Mouse (Mus musculus): ENCODE results near the gene Nup153. TPM values are rescaled to one million over a fixed set of nuclear protein-coding genes. Genes with fewer than 3 reads are reported as not detected.
A peak's percentile ranks its signal among the peaks of the same experiment; 100 is the strongest.

Nup153 gene
- total RNA-seq, 2 experiments from 2014 or later, result 43.7 to 60.4 TPM

DNA sequence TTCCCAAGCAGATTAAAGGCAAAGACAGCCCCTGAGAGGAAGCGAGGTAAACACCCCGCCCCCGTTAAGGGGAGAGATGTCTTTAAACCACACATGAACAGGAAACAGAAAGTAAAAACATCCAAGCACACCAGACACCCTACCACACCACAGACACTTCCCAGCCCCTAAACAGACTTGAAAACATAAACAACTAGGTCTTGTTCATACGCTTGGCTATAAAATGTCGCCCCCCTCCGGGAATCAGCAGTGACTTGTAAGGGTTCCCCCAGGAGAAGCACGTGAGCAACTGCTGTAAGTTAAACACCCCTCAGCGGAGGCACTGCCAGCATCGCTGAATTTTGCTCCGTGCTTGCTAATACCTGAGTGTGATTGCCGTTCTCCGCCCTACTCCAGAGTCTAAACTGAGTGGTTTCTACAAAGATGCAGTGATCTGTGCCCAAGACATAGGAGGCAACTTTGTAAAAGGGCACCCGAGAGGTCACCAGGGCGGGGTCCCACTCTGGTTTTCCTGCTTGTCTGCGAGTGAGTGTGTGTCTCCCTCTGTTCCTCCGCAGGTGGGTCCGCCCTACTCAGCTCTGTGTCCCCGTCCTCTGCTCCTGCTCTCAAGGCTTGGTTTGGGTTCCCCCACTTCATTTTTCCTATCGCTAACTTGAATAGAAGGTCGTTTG lies 8.2 kb upstream of the Nup153 start:
- intact Hi-C loops (cut with DNase I), result no loop called here
- peak; percentile 12 to 37 for DNase-seq (ENCODE audit: low spot score in 2 of 2)

DNA sequence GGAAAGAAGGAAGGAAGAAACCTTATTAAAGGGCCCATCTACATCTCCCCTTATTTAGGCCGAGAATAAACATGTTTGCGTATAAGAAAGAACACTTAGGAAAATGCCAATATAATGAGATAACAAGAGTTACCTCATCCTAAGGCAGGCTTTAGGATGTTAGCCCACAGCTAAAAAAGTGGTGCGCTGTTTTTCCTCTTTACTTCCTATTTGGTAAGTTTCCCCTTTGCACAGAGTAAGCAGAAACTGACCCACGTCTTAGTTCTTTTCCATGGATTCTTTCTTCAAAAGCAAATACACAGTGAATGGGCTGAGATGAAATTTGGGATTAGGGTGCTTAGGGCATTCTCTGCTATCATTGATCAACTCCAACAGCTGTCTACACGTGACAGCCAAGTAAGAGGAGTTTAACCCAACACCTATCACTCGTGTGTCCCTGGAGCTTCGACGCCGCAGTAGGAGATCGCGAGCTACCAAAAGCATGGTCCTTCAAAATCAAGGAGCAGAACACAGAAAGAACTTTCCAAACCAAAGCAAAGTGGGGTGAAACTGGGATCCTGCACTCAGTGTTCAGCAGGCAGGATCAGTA lies 7.6 kb upstream of the Nup153 start:
- no peak for DNase-seq (ENCODE audit: low spot score in 2 of 2)
- intact Hi-C loops (cut with DNase I), result no loop called here

DNA sequence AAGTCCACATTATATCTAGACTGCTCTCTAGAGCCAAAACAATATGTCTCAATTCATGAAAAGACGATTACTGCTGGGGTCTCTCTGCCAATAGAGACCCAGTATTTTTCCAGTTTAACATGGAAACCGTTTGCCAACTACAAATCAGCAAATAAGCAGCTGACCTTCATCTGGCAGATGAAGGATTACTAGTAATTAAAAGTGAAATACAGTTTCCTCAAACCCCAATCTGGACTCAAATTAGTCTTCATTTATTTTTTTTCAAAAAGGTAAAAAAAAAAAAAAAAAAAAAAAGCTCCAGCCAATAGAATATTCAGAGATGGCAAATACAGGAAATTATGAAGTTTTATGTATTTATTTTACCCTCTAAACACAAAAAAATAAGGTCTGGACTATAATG lies 2.3 kb upstream of the Nup153 start:
- DNase-seq (ENCODE audit: low spot score in 2 of 2), result no peak
- intact Hi-C loops (cut with DNase I), result loop anchor here (5.0 kb wide), 2 partner anchors 67 to 287 kb away; no protein-coding TSS in a partner anchor

DNA sequence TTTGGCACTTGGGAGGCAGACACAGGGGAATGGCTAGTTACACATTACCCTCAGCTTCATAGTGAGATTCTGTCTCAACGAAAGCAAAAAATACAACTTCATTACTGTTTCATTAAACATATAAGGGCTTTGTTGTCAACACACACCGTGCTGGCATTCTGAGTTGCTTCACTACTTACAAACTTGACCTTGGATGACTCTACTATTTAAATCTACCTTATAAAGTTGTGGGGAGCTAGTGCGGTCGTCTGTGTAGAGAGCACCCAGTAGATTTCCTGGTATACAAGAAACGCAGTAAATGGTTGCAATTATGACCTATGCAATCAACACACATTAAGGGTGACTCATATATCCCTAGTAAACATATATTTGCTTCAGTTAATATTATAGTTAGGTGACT lies 671 bp upstream of the Nup153 start:
- intact Hi-C loops (cut with DNase I), result loop anchor here (5.0 kb wide), 2 partner anchors 69 to 289 kb away; no protein-coding TSS in a partner anchor

DNA sequence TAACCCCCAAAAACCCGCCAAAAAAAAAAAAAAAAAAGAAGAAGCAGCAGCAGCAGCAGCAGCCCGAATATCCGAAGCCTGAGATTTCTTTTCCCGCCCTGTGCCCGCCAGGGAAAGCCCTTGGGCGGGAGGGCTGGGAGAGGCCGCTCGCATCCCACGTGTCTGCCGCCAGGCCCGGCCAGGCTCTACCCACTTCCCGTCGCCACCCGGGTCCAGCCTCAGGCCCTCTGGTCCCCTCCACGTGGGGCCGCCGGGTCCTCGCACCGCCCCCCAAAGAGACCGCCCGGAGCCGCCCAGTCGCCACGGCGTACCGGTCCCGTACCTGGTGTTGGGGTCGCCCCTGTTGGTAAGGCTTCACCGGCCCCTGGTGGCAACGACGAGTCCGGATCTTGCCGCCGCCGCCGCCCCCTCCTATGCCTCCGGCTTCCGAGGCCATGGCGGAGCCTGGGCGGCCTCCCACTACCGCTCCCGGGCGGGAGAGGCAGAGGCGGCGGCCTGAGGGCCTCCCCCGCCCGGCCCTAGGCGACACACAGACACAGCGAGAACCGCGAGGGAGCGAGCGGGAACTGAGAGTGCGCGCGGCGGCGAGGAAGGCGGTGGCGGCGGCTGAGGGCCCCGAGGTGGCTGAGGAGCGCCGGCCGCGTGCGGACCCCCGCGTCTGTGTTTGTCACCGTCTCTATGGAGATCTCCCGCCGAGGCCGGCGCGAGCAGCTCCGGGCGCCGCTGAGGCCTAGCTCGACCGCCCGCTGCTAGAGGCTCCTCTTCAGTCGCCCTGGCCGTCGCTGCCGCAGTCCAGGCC lies 503 bp downstream of the Nup153 start:
- DNase-seq (ENCODE audit: low spot score in 2 of 2), result peak; percentile 54 to 55
- intact Hi-C loops (cut with DNase I), result loop anchor here (5.0 kb wide), 2 partner anchors 70 to 290 kb away; no protein-coding TSS in a partner anchor

More for the DNA sequence above, 671 bp upstream of the Nup153 start:
- DNase-seq (ENCODE audit: low spot score in 2 of 2), result peak in 1 of 2 experiments; percentile 14

DNA sequence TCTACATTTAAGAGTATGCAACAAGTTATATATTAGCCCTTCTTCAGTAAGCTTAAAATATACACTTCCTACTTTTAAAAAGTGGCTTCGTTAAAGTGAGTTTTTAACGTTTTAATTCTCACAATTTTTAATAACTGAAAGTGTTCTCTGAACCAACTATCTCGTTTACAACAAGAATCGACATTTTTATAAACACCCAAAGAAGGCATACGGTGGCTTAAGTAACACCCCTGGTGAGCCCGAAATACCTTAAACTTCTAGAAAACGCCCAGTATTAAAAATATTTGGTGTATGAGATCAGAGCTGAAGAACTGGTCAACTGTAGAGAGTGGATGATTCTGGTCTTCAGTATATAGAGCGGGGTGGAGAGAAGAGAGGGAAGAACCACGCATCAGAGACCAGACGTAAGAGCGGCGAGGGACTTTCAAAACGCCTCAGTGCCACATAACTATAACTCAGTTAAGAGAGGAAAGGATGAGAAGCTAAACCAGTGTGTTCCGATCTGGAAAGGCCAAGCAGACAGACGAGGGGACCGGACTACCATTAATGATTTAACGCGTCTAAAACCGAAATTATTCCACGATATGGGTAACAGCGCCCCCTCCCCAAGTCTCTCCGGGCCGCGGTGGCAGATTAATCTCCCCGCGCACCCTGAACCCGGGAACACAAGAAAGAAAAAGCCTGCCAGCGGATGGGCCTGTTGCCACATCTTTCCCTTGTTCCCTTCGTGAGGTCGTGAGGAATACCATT lies 1.3 kb downstream of the Nup153 start:
- DNase-seq (ENCODE audit: low spot score in 2 of 2), result peak in 1 of 2 experiments; percentile 10
- intact Hi-C loops (cut with DNase I), result loop anchor here (5.0 kb wide), 2 partner anchors 71 to 291 kb away; no protein-coding TSS in a partner anchor

DNA sequence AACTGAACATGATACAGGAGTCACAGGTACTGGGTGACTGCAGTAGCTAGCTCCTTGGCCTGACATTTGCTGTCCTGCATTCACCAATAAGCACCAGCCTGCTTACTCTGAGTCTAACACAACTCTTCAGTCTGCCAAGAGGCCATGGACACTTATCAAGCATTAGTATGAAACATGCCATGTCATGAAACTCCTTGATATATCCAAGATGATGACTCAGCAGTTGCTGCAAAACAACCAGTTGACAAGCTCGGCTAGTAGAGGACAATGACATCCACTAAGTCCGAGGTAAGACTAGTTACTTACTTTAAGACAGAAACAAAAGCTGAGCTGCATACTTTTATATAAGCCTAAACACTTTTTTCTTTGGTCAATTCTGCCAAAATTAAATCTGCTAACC lies 2.5 kb downstream of the Nup153 start:
- no peak for DNase-seq (ENCODE audit: low spot score in 2 of 2)
- intact Hi-C loops (cut with DNase I), result loop anchor here (5.0 kb wide), 2 partner anchors 72 to 292 kb away; no protein-coding TSS in a partner anchor

DNA sequence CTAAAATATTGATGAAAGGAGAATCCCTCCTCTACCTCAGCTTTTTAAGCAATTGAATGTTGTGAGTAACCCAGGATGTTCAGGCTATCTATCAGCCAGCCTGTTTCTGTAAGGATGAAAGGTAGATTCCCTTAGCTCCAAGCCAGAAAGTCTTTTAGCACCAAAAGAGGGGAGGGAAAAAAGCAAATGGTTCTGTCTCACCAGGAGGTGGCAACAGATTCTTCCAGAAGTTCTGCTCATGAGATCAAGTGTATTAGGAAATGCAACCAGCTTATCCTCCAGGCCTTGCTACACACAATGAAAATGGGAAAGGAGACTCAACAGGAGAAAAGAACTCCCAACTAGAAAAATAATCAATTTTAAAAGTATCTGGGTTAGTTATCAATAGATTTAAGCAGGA lies 3.4 kb downstream of the Nup153 start:
- DNase-seq (ENCODE audit: low spot score in 2 of 2), result peak in 1 of 2 experiments; percentile 33
- intact Hi-C loops (cut with DNase I), result no loop called here

DNA sequence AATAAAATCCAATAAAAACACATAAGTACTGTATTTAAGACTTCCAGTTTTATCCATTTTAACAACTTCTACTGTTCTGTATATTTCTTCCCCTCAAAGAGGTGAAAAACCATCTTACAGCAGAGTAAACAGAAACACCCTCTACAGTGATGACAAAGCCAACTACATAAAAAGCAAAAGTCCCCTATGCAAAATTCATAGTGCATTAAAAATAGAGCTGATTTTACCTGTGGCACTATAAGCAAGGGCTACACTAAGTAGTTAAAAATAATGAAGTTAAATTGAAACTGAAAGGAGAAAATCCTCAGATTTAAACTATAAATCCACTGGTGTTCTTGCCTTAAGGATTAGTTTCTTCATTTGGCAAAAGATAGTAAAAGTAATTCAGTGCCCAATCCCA lies 6.7 kb downstream of the Nup153 start:
- intact Hi-C loops (cut with DNase I), result no loop called here
- DNase-seq (ENCODE audit: low spot score in 2 of 2), result no peak

DNA sequence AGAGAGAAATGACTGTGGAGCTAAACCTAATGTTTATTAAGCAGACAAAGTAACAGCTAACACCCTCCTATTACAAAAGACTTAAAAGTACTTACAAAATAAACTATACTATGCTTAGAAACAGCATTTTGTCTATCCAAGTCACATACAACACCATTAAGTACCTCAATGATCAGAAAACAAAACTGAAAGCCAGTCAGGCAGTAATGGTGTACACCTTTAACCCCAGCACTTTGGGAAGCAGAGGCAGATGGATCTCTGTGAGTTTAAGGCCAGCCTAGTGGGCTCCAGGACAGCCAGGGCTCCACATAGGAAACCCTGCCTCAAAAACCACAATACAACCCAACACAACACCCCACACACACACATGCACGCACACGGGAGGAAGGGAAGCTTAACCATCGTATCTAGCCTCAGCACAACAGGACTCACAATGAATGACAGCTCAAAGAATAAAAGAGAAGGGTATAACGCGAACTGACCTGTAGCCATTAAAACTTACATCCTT lies 8.8 kb downstream of the Nup153 start:
- DNase-seq (ENCODE audit: low spot score in 2 of 2), result no peak
- intact Hi-C loops (cut with DNase I), result no loop called here

DNA sequence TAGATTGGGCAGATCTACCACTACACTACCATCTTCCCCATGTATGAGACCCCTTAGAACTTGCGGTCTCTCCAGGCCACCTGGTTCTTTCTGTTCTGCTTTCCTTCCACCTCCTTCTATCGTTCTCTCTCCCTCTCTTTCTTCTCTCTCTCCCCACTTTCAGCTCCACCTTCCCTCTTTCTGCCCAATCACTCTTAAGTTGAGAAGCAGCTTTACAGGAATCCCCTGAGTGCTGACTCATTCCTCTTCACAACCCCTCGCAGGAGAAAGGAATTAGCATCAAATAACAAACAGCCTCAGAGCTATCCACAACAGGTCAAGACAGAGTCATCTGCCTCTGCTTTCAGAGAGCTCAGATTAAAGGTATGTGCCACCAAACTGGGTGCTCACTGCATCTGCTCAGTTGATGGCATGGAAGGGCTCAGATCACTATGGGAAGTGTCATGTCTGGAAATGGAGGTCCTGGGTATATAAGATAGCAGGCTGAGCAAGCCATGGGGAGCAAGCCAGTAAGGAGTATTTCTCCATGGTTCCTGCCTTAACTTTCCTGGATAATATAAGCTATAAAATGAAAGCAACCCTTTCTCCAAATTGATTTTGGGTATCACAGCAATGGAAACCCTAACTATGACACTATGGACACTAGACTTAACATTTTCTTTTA lies 11.6 kb downstream of the Nup153 start:
- no peak for DNase-seq (ENCODE audit: low spot score in 2 of 2)
- intact Hi-C loops (cut with DNase I), result no loop called here

DNA sequence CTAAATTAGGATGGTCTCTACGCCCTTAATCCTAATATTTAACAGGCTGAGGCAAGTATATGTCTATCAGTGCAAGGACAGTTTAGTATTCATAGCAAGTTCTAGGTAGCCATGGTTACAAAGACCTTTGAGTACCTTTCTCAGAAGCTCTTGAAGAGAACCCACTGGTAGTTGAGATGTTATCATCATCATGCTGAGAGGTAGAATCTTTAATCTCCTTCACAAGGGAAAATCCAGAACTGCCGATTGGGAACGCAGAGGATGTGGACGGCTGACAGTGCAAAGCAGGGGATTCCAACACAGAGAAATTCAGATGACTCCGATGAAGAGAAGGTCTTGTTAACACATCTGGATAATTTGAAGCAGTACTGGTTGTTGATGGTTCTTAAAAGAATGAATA lies 14.3 kb downstream of the Nup153 start:
- DNase-seq (ENCODE audit: low spot score in 2 of 2), result no peak
- intact Hi-C loops (cut with DNase I), result no loop called here

DNA sequence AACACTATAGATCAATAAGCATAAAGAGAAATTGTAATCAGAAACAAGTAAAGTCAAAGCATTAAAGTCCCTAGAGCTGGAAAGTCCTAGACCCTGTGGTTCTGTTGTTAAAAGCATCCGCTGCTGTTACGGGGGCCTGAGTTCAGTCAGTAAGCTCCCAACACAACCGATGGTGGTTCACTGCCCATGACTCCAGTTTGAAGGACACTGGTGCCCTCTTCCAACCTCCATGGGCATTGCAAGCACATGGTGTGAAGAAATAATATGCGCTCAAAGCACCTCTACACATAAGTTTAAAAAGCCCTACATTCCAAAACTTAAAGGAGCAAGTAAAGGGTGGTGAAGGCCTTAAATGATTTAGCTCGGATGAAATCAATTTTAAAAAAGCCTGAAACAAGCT lies 24.6 kb downstream of the Nup153 start:
- intact Hi-C loops (cut with DNase I), result no loop called here
- no peak for DNase-seq (ENCODE audit: low spot score in 2 of 2)

DNA sequence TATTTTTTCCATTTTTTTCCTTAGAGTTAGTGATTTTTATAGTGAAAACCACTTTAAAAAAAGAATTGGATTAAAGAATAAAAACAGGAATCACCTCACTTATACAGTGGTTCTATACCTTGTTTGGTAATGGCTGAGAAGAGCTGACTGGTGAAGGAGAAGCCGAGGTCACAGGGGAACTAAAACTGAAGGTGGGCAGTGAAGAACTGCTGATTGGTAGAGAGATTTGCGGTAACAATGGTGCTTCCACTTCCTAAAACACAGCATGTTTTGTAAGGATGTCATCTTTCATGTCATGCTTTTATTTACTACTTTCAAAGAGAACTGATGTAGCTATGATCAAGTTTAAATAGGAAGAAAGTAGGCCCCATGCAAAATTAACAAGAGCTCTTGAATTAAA lies 26.3 kb downstream of the Nup153 start:
- DNase-seq (ENCODE audit: low spot score in 2 of 2), result no peak
- intact Hi-C loops (cut with DNase I), result no loop called here

DNA sequence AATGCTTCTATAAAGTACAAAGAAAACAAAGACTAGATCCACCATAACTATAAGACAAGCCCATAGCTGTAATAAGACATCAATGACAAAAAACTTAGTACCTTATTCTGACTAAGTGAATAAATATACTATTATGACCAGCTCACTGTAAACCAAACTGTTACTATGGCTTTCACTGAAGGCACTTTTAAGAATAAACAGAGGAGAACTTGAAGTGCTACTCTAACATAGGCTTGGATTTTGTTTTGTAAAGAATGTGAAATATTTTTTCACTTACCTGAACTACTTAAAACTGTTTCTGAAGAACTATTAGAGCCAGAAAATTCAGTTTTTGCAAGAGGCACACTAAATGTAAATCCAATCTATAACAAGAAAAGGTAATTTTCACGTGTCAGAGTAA lies 28.4 kb downstream of the Nup153 start:
- no peak for DNase-seq (ENCODE audit: low spot score in 2 of 2)
- intact Hi-C loops (cut with DNase I), result no loop called here

DNA sequence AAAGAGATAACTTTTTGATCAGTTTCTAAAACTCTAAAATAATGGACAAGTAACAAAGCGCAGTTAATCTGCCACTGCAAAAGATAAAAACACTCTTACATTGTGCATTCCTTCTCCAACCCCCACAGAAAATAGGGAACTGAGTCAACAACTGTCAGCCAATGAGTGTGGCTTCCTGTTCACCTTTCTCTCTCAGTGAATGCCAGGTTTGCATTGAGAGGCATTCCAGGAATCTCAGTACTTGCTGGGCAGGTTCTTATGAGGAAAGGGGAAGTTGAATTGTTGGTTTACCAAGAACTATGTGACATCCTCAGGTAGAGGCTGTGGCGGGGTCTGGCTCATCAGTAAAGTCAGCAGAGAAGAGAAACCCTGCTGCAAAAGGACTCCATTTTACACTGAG lies 31.0 kb downstream of the Nup153 start:
- intact Hi-C loops (cut with DNase I), result no loop called here
- DNase-seq (ENCODE audit: low spot score in 2 of 2), result no peak

DNA sequence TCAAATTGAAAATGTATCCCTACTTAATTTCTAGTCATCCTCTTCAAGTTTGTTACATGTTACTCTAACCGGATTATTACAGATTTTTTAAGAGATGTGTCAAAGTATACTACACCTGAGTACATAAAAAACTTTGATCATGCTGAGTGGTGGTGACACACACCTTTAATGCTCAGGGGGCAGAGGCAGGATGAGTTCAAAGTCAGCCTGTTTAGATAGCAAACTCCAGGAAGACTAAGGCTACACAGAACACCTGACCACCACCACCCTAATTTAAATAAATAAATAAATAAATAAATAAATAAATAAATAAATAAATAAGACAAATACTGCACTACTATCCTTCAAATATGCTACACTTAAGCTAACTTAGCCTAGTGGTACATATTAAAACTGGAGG lies 31.8 kb downstream of the Nup153 start:
- DNase-seq (ENCODE audit: low spot score in 2 of 2), result no peak
- intact Hi-C loops (cut with DNase I), result no loop called here

DNA sequence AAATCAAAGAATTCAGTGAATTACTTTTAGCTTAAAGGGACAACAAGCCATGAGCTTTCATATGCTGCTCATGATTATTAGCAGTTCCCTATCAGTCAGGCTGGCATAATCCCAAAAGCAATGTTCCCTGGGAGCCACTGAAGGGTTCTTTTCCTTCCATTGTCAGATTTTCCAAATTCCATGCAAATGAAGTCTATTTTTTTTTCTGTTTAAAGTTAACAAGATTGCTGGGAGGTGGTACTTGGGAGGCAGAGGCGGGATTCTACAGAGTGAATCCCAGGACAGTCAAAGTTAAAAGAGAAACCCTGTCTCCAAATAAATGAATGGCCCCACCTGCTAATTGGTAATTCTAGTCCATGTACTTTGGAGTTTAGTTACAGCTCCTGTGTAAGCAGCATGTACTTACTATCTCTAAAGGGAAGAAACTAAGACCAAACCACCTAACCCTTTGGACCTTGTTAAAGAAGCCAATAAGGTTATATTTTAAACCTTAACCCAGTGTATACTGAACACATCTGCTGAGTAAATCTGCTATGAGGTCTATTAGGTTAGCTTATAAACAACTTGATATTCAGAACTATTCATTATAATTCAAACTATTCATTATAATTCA lies 32.3 kb downstream of the Nup153 start:
- DNase-seq (ENCODE audit: low spot score in 2 of 2), result no peak
- intact Hi-C loops (cut with DNase I), result no loop called here

Data from left cerebral cortex, postnatal 14 days (tissue).